Mouse (Mus musculus) naive thymus-derived CD4-positive, alpha-beta T cell, adult 5 months (primary cell): Measurements from ENCODE around the gene Mgrn1. TPM values are rescaled to one million over a fixed set of nuclear protein-coding genes. Genes with fewer than 3 reads are reported as not detected.

Experiments used
- polyA plus RNA-seq: library from polyadenylated mRNA; unstranded; fragments of 100-300 nt; shearing (Covaris generic); gene quantifications from one replicate; pipeline ENCODE4 v1.2.1, GENCODE M21; 2017

Mgrn1 gene
- polyA plus RNA-seq: 61.7 TPM

DNA sequence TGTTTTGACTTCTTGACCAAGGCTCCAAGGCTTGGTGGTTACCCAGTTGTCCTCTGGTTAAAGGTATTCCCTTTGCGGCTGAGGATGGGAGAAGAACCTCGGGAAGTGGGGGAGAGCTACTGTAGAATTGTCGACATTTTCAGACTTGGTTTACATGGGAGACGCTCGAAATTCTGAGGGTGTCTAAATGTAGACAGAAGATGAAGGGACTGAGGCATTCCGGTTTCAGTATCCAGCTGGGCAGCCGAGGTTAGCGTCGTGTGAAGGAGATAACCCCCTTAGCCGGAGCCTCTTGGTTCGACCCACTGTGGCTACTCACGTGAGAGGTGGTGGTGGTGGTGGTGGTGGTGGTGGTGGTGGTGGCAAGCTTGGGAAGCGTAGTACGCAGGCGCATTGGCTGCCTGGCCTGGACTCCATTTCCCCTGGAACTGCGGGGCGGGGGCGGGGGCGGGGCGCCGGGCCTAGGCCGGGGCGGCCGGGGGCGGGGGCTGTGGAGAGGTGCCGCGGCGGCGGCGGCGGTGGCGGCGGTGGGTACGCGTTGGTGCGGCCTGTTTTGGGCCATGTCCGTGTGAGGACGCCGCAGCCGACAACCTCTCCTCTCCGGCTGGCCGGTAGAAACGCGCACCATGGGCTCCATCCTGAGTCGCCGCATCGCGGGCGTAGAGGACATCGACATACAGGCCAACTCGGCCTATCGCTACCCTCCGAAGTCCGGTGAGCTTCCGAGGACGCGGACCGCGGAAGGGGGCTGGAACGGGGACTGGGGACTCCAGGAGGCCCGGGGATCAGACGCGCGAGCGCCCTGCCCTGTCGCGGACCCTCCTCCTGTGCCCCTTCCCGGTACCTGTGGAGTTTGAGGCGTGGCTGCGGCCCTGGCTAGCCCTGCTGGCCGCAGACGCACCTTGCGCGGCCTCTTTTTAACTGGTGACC is at the start of gene Mgrn1:
Mgrn1 (plus strand) TSS at position 490 of the 930 bp plus-strand sequence.

GRCm38 (mm10) chr16:4880136-4880825 is 5.8 kb upstream of the Mgrn1 start, which contains the start of gene Ubald1:
Gene Ubald1 (minus strand): TSS chr16:4880315.

GRCm38 (mm10) chr16:4938461-4938860 is 52.4 kb downstream of the Mgrn1 start, which contains the start of gene Nudt16l1:
Gene Nudt16l1 (plus strand): TSS chr16:4938761.

DNA sequence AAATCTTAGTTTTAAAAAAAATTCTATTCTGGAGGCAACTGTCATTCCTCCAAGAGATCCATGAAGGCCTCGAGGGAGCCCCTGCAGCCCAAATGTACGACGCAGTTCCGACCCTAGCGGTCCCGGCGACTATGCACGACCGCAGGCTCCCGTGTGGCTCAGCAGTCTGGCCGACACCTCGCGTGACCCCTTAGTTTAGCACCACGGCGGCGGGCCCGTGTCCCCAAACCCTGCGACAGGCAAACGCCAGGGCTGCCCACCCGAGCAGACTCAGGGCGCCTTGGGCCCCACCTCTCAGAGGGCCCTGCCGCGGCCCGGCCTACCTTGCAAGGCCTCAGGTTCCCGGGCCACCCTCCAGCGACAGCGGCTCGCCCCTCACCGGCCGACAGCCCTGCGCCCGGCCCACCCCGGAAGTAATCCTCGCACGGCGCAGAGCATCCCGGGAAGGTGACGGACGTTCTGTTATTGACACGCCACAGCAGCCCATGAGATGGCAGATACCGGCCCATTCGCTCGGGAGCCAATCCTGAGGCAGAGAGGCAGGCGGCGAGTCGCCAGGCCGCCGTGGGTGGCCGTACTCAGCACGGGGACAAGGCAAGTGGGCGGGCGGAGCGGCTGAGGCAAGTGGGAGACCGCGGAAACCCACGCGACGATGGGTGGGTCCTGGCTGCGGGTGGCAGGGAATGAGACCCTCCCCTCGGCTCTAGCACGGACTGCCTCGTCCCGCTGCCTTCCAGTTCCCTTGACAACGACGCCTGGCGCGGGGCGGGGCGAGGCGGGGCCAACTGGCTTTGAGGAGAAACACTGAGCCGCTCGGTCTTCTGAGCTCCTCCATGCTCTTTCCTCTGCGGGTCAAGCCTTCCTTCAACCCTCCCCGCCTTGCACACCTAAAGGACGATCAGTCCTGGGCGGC is 78.0 kb downstream of the Mgrn1 start, which contains the start of gene Anks3:
Anks3 (minus strand) TSS at position 409 of the 913 bp plus-strand sequence.

Other genes with a start within 250 kb of the Mgrn1 start
- 1.3 TPM for gene Vasn, start 246.3 kb upstream of the Mgrn1 start, polyA plus RNA-seq
- 34.8 TPM for gene Dnaja3, start 246.3 kb upstream of the Mgrn1 start, polyA plus RNA-seq
- gene Coro7, start 206.5 kb upstream of the Mgrn1 start, polyA plus RNA-seq: 119 TPM
- 2.0 TPM for gene Nmral1, start 166.9 kb upstream of the Mgrn1 start, polyA plus RNA-seq
- gene Hmox2, start 159.9 kb upstream of the Mgrn1 start, polyA plus RNA-seq: 67.4 TPM
- gene Cdip1, start 96.0 kb upstream of the Mgrn1 start, polyA plus RNA-seq: 91.3 TPM
- gene 4930562C15Rik, start 50.8 kb upstream of the Mgrn1 start, polyA plus RNA-seq: not detected
- gene Ubald1, start 5.9 kb upstream of the Mgrn1 start, polyA plus RNA-seq: 104 TPM
- 64.3 TPM for gene Nudt16l1, start 52.5 kb downstream of the Mgrn1 start, polyA plus RNA-seq
- gene Anks3, start 78.0 kb downstream of the Mgrn1 start, polyA plus RNA-seq: 69.7 TPM
- not detected for gene Sept12, start 111.6 kb downstream of the Mgrn1 start, polyA plus RNA-seq
- not detected for gene Smim22, start 121.0 kb downstream of the Mgrn1 start, polyA plus RNA-seq
- gene Rogdi, start 127.3 kb downstream of the Mgrn1 start, polyA plus RNA-seq: 11.5 TPM
- 156 TPM for gene Glyr1, start 163.6 kb downstream of the Mgrn1 start, polyA plus RNA-seq
- gene Ubn1, start 163.8 kb downstream of the Mgrn1 start, polyA plus RNA-seq: 92.4 TPM
- gene Ppl, start 246.2 kb downstream of the Mgrn1 start, polyA plus RNA-seq: 0.20 TPM